Mouse (Mus musculus) forebrain, embryonic 14.5 days (tissue): ENCODE results near the gene Slc9c1. TPM values are rescaled to one million over a fixed set of nuclear protein-coding genes. Genes with fewer than 3 reads are reported as not detected.

ENCODE experiments used
- ATAC-seq: fragments of 200-750 bp; cut with Nextera tagmentation; 2 replicates; pipeline ENCODE4 v1.8.0; 2017; ENCODE audit warnings: mild to moderate bottlenecking, moderate library complexity
- DNase-seq: peaks from one replicate; pipeline ENCODE4 v3.0.0-alpha.2; 2015; ENCODE audit warnings: low spot score
- H3K27ac ChIP-seq: fragments of 300-500 bp; sonication (generic); 2 replicates; pipeline ENCODE4 v1.5.1; 2014; ENCODE audit warnings: low read depth, mild to moderate bottlenecking, control low read depth, low read length, moderate library complexity
- H3K27me3 ChIP-seq: fragments of 300-500 bp; sonication (generic); replicated peaks from 2 replicates; pipeline ENCODE4 v1.6.1; 2014; ENCODE audit warnings: low read length, control low read depth, mixed read lengths; ENCODE audit not compliant: control insufficient read depth, insufficient read depth
- H3K36me3 ChIP-seq: fragments of 300-500 bp; sonication (generic); 2 replicates; pipeline ENCODE4 v1.6.1; 2014; ENCODE audit warnings: low read length, control low read depth; ENCODE audit not compliant: control insufficient read depth, insufficient read depth
- H3K4me1 ChIP-seq: fragments of 300-500 bp; sonication (generic); 2 replicates; pipeline ENCODE4 v1.6.1; 2014; ENCODE audit warnings: antibody characterized with exemption, low read length, control low read depth; ENCODE audit not compliant: control insufficient read depth, insufficient read depth
- H3K4me2 ChIP-seq: fragments of 300-500 bp; sonication (generic); 2 replicates; pipeline ENCODE4 v1.6.1; 2014; ENCODE audit warnings: mild to moderate bottlenecking, control low read depth, low read length
- H3K4me3 ChIP-seq: fragments of 300-500 bp; sonication (generic); 2 replicates; pipeline ENCODE4 v1.5.1; 2014; ENCODE audit warnings: low read depth, low read length, control low read depth
- H3K9ac ChIP-seq: fragments of 300-500 bp; sonication (generic); 2 replicates; pipeline ENCODE4 v1.6.1; 2014; ENCODE audit warnings: mild to moderate bottlenecking, low read length, control low read depth, moderate library complexity
- H3K9me3 ChIP-seq: fragments of 300-500 bp; sonication (generic); replicated peaks from 2 replicates; pipeline ENCODE4 v1.6.1; 2016; ENCODE audit warnings: low read length, control low read depth, mixed read lengths; ENCODE audit not compliant: control insufficient read depth
- WGBS: fragments of 180-500 bp; shearing (Covaris S2); extraction: QIAGEN DNeasy Blood & Tissue Kit; methylation state at CpG from one replicate; pipeline ENCODE4 v1.1.7; 2014; 5-methylcytosine and 5-hydroxymethylcytosine counted together
- polyA plus RNA-seq: library from polyadenylated mRNA; unstranded; fragments of >200 nt; fragmentation: Nextera tagmentation; extraction: Ambion mirVana; gene quantifications from 2 replicates; pipeline ENCODE4 v1.2.1, GENCODE M21; 2014

The Slc9c1 gene
- polyA plus RNA-seq, 1 experiment from 2014 or later, result not detected

DNA sequence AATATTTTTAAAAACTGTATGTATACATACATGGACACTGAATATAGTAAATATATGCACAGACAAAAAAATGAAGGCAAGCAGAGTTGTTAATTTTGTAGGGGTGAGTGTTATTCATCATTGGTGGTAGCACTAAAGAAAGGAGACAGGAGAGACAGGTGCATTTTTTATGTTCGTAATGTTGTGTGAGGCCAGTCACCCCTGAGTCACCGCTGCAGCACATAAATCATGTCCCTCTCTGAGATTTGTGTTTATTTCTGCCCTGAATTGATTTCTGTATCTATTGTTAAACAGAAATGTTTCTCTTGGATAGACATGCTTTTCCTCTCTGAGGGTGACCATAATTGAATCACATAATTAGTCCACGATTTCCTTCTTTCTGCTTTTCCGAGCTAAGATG, 97.3 kb downstream of the Slc9c1 start:
- DNase-seq (no peak), ATAC-seq (no peak)
- Histone ChIP-seq H3K36me3 (no peaks in the 10 kb centered on the region), H3K27me3 (no peaks in the 10 kb centered on the region), H3K4me2 (no peak overlapping the region), H3K4me1 (no peaks in the 10 kb centered on the region), H3K9ac (no peak overlapping the region), H3K9me3 (no peaks in the 10 kb centered on the region), H3K27ac (no peak overlapping the region), H3K4me3 (no peak overlapping the region)
- 89% methylated on average over 4 of the region's 4 CpGs for WGBS

DNA sequence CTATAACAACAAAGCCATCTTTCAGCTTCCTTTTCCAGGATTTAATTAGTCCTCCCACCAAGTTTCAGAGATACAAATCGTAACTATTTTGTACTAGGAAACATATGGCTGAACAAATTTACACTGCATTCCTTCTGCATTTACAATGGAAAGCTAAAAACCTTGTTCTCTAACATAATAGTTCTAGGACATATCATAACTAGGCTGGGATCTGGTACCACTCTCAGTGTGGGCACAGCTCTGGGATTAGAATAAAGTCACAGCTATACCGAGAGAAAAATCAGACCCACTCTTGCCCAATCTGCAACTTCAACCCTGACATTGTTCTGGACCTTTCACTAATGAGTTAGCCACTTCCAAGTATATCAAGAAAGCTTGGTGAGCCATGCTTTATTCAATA, 100.7 kb downstream of the Slc9c1 start:
- H3K4me1 ChIP-seq, result no peaks in the 10 kb centered on the region
- WGBS, result 82% methylated on average over 2 of the region's 2 CpGs
- no peak for DNase-seq
- no peak overlapping the region for H3K4me2 ChIP-seq
- H3K36me3 ChIP-seq, result no peaks in the 10 kb centered on the region
- H3K27ac ChIP-seq, result no peak overlapping the region
- H3K9ac ChIP-seq, result no peak overlapping the region
- no peak overlapping the region for H3K4me3 ChIP-seq
- no peak for ATAC-seq
- no peaks in the 10 kb centered on the region for H3K9me3 ChIP-seq
- H3K27me3 ChIP-seq, result no peaks in the 10 kb centered on the region

DNA sequence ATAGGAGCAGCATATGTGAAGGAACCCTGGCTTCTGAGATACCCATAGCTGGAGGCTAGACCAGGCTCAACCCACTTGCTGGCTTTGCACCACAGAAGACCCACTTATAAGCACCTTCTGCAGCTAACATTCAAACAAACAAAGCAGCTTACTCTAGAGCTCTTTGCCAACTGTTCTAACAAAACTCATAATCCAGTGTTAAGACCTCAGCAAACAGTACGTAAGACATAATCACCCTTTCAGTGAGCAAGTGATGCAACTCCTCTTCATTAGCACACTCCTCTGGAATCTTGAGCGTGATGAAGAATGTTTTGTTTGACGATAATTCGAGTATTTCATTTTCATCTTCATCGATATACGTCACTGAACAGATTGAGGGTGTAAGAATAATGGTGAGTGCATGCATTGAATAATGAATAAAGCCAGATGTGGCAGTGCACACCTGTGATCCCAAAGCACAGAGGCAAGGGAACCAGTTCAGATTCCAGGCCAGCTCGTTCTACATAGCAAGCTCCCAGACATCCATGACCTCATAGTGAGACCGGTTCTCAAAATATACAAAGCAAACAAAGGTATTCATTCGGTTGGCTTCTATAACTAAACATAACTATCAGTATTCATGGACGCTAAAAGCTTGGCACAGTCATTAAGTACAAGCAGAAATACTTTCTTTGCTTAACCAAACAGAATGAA, 105.1 kb downstream of the Slc9c1 start:
- Histone ChIP-seq H3K27ac (no peak overlapping the region), H3K9me3 (no peaks in the 10 kb centered on the region), H3K27me3 (no peaks in the 10 kb centered on the region), H3K4me2 (no peak overlapping the region), H3K4me1 (no peaks in the 10 kb centered on the region), H3K36me3 (no peaks in the 10 kb centered on the region), H3K4me3 (no peak overlapping the region), H3K9ac (no peak overlapping the region)
- DNase-seq (no peak), ATAC-seq (no peak)
- 86% methylated on average over 10 of the region's 10 CpGs for WGBS

- 69% methylated on average over 3 of the region's 3 CpGs for WGBS
- no peak overlapping the region for H3K27ac ChIP-seq
- ATAC-seq, result no peak
These were observed 106.2 kb downstream of the Slc9c1 start for GRCm38 (mm10) chr16:45641301-45641700.

DNA sequence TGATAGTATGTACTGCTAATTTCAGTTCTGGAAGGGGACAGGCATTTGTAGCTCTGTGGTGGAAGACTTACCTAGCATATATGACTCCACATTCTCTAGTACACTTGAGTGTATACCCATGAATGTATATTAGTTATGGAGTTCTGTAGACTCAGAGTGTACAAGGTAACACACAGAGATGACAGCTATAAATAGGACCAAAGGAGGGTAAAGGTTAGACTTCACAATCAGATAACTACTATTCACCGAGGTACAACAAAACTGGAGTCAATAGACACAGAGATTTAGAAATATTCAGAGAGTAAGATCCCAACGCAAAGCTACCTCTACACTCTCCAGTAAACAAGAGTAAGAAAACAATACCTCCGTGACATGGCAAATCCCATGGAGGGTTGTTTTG, 108.8 kb downstream of the Slc9c1 start:
- Histone ChIP-seq H3K4me1 (no peaks in the 10 kb centered on the region), H3K27me3 (no peaks in the 10 kb centered on the region), H3K4me2 (no peak overlapping the region), H3K4me3 (no peak overlapping the region), H3K9ac (no peak overlapping the region), H3K9me3 (no peaks in the 10 kb centered on the region), H3K27ac (no peak overlapping the region), H3K36me3 (no peaks in the 10 kb centered on the region)
- WGBS, result 94% methylated on average over 3 of the region's 3 CpGs
- no peak for ATAC-seq
- DNase-seq, result no peak

More at GRCm38 (mm10) chr16:45641301-45641700, 106.2 kb downstream of the Slc9c1 start:
- no peaks in the 10 kb centered on the region for H3K4me1 ChIP-seq
- H3K4me2 ChIP-seq, result no peak overlapping the region
- H3K4me3 ChIP-seq, result no peak overlapping the region
- H3K9ac ChIP-seq, result no peak overlapping the region
- H3K27me3 ChIP-seq, result no peaks in the 10 kb centered on the region
- no peaks in the 10 kb centered on the region for H3K36me3 ChIP-seq
- no peaks in the 10 kb centered on the region for H3K9me3 ChIP-seq
- DNase-seq, result no peak

DNA sequence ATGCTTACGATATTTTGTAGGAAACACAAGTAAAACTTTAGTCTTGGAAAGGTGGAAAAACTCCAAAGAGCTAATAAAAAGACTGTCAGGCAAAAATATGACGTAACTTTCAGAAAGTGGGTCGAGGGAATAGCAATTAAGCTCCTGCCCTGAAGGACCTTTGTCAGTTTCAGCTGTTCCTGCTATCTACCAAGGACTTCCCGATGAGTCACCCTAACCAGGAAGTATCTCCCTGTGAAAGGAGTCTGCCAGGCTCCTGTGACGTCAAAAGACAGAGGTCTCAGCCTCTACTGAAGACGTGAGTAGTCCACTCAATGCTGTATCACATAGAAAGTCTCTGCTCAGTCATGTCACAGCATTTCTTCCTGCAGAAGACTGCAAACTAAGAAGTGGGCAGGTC, 109.3 kb downstream of the Slc9c1 start:
- H3K4me1 ChIP-seq, result no peaks in the 10 kb centered on the region
- no peak overlapping the region for H3K4me3 ChIP-seq
- no peaks in the 10 kb centered on the region for H3K27me3 ChIP-seq
- 82% methylated on average over 6 of the region's 6 CpGs for WGBS
- no peak overlapping the region for H3K27ac ChIP-seq
- H3K4me2 ChIP-seq, result no peak overlapping the region
- no peaks in the 10 kb centered on the region for H3K9me3 ChIP-seq
- DNase-seq (no peak), ATAC-seq (no peak)
- no peak overlapping the region for H3K9ac ChIP-seq
- H3K36me3 ChIP-seq, result no peaks in the 10 kb centered on the region

- Histone ChIP-seq H3K27ac (no peak overlapping the region), H3K4me2 (no peak overlapping the region), H3K4me1 (no peaks in the 10 kb centered on the region; the same call in 1 of the 2 replicates), H3K4me3 (no peak overlapping the region), H3K9me3 (no peaks in the 10 kb centered on the region), H3K27me3 (peaks cover 6% of the 10 kb centered on the region; the same call in 1 of the 2 replicates), H3K9ac (no peak overlapping the region), H3K36me3 (no peaks in the 10 kb centered on the region)
- 87% methylated on average over 2 of the region's 2 CpGs for WGBS
- DNase-seq (no peak), ATAC-seq (no peak)
These were observed 116.4 kb downstream of the Slc9c1 start for GRCm38 (mm10) chr16:45651497-45651896.

DNA sequence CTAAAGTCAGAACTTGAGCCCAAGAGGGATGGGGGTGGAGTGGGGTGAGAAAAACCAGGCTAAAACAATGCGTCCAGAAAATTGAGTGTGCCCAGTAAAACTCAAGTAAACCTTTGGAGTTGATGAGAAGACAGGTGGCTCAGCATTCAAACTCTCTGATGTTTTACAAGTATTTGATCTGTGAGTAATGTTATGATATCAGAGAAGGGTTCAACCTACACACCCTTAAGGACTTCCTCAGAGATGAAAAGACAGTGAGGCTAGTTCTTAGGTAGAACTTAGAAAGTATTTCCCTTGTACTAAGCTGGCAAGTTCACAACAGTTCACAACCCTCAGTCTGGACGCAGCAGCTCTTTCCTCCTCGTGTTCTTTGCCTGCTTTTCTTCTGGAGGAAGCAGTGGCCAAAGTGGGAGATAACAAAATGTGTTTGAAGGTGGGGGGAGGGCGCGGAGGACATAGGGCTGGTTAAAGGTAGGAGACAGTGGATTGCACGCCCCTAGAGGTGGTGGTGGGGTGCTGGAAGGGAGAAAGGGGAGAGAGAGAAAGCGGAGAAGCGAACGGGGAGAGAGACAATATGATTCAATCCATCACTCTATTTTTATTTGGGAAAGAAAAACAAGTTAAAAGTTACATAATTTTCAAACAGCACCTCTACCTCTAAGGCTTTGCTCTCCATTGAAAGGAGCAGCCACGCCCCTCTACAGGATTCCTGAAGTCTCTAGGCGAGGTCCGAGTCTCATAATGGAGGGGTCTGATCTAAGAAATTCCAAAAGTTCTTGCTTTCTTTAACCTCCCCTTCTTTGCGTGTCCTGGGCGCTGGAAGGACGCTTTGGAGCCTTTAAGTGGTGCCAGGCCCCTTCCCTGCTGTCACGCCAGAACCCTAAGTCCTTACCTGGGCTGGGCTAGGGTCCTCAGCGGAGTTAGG, 118.2 kb downstream of the Slc9c1 start:
- no peak for DNase-seq
- H3K4me2 ChIP-seq, result peak overlapping the region; percentile 46
- 12% methylated on average over 17 of the region's 17 CpGs for WGBS

DNA sequence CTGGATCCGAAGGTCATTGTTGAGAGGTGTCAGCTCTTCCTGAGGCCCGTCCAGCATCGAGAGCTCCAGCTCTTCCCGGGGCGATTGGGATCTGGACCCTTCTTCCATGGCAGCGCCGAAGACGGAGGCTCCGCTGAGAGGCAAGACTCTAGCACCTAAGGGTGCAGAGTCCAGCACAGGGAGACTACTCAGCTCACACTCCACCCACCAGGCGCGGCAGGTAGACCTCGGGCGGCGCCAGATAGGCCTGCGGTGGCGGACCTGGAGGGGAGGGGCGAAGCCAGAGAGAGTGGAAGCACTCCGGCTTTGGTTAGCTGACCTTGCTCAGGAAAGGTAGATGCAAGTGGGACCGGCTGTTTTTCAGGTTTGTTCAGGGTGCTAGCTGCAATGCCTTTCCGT, 118.8 kb downstream of the Slc9c1 start, which contains the start of gene BC016579:
BC016579 (minus strand) TSS at position 135 of the 399 bp plus-strand sequence.
- ATAC-seq (no peak), DNase-seq (no peak)
- Histone ChIP-seq H3K9me3 (no peaks in the 10 kb centered on the region), H3K4me1 (no peaks in the 10 kb centered on the region; the same call in 1 of the 2 replicates), H3K36me3 (no peaks in the 10 kb centered on the region), H3K27ac (no peak within 1 kb of the TSS), H3K4me2 (peak within 1 kb of the TSS; percentile 46), H3K4me3 (peak within 1 kb of the TSS; percentile 19), H3K27me3 (peaks cover 6% of the 10 kb centered on the region; the same call in 1 of the 2 replicates), H3K9ac (no peak within 1 kb of the TSS)
- WGBS, result 3% methylated on average over 20 of the region's 20 CpGs

More for the DNA sequence above, 118.2 kb downstream of the Slc9c1 start:
- Histone ChIP-seq H3K27me3 (peaks cover 6% of the 10 kb centered on the region; the same call in 1 of the 2 replicates), H3K27ac (no peak overlapping the region), H3K4me1 (no peaks in the 10 kb centered on the region; the same call in 1 of the 2 replicates), H3K9me3 (no peaks in the 10 kb centered on the region), H3K4me3 (peak overlapping the region; percentile 19), H3K36me3 (no peaks in the 10 kb centered on the region), H3K9ac (no peak overlapping the region)
- ATAC-seq, result no peak
